Mouse (Mus musculus): Measurements from ENCODE around the gene Ddah2.

- TF ChIP-seq CTCF (IDR thresholded peaks at IDR 0.05; ENCODE audit: extremely low read depth, insufficient read depth, insufficient read length, insufficient replicate concordance) (no peak), POLR2A (IDR thresholded peaks at IDR 0.05; ENCODE audit: low read depth, low read length) (no peak)
Observed at GRCm38 (mm10) chr17:35070556-35071229, 11.9 kb downstream of the Ddah2 start.

All from spleen, adult 2 months (tissue).